Mouse (Mus musculus) urinary bladder, postnatal 10 days (tissue): Measurements from ENCODE around the gene Ilf2.

ENCODE experiments used
- DNase-seq: peaks from one replicate; pipeline ENCODE4 v3.0.0; 2022; ENCODE audit warnings: low spot score

Ilf2 gene

GRCm38 (mm10) chr3:90508950-90509746 lies 33.2 kb downstream of the Ilf2 start, which contains the start of gene Chtop:
TSS of gene Chtop (minus strand) at chr3:90509498.
- peak; percentile 97 for DNase-seq

GRCm38 (mm10) chr3:90509747-90510123 lies 33.8 kb downstream of the Ilf2 start:
- no peak for DNase-seq

GRCm38 (mm10) chr3:90512276-90512675 lies 36.4 kb downstream of the Ilf2 start:
- no peak for DNase-seq

- no peak for DNase-seq
Observed at GRCm38 (mm10) chr3:90512948-90513642, 37.2 kb downstream of the Ilf2 start.

GRCm38 (mm10) chr3:90513796-90514590 lies 38.1 kb downstream of the Ilf2 start, which contains the start of the genes S100a1 and S100a13:
TSS of gene S100a1 (minus strand) at chr3:90514392.
TSS of gene S100a13 (plus strand) at chr3:90514435.
- DNase-seq, result no peak

- no peak for DNase-seq
Observed at GRCm38 (mm10) chr3:90514691-90515090, 38.8 kb downstream of the Ilf2 start.

- DNase-seq, result no peak
Observed at GRCm38 (mm10) chr3:90515242-90515641, 39.3 kb downstream of the Ilf2 start.

GRCm38 (mm10) chr3:90515789-90516188 lies 39.9 kb downstream of the Ilf2 start:
- DNase-seq, result no peak

GRCm38 (mm10) chr3:90517711-90518110 lies 41.8 kb downstream of the Ilf2 start:
- DNase-seq, result no peak

GRCm38 (mm10) chr3:90525421-90525820 lies 49.5 kb downstream of the Ilf2 start:
- DNase-seq, result no peak

- no peak for DNase-seq
Observed at GRCm38 (mm10) chr3:90526076-90526475, 50.1 kb downstream of the Ilf2 start.

GRCm38 (mm10) chr3:90526580-90526979 lies 50.7 kb downstream of the Ilf2 start, which contains the start of gene S100a14:
TSS of gene S100a14 (plus strand) at chr3:90526856.
- DNase-seq, result no peak

GRCm38 (mm10) chr3:90527291-90527873 lies 51.5 kb downstream of the Ilf2 start:
- DNase-seq, result no peak

- no peak for DNase-seq
Observed at GRCm38 (mm10) chr3:90531713-90532112, 55.8 kb downstream of the Ilf2 start.

GRCm38 (mm10) chr3:90535446-90535845 lies 59.5 kb downstream of the Ilf2 start:
- DNase-seq, result no peak

GRCm38 (mm10) chr3:90537141-90537904 lies 61.4 kb downstream of the Ilf2 start, which contains the start of gene S100a16:
TSS of gene S100a16 (plus strand) at chr3:90537254.
- peak; percentile 44 for DNase-seq

GRCm38 (mm10) chr3:90537905-90538296 lies 62.0 kb downstream of the Ilf2 start:
- no peak for DNase-seq
